Mouse (Mus musculus) embryonic facial prominence, embryonic 14.5 days (tissue): ENCODE data around the gene Chordc1. TPM values are rescaled to one million over a fixed set of nuclear protein-coding genes. Genes with fewer than 3 reads are reported as not detected.
A peak's percentile ranks its signal among the peaks of the same experiment; 100 is the strongest.
"Not testable (repeated sequence)": the region's sequence is repeated elsewhere in the genome, so short reads cannot be mapped to it uniquely, and the experiment has no call there.

Experiments used
- ATAC-seq: fragments of 200-750 bp; cut with Nextera tagmentation; 2 replicates; pipeline ENCODE4 v1.8.0; 2017; ENCODE audit warnings: low read depth, moderate number of reproducible peaks, moderate TSS enrichment
- DNase-seq: peaks from one replicate; pipeline ENCODE4 v3.0.0-alpha.2; 2015; ENCODE audit warnings: low spot score
- H3K27ac ChIP-seq: fragments of 300-500 bp; sonication (generic); replicated peaks from 2 replicates; pipeline ENCODE4 v1.5.1; 2014; ENCODE audit warnings: low read depth, mild to moderate bottlenecking, low read length, moderate library complexity
- H3K27me3 ChIP-seq: fragments of 300-500 bp; sonication (generic); replicated peaks from 2 replicates; pipeline ENCODE4 v1.6.1; 2014; ENCODE audit warnings: low read length; ENCODE audit not compliant: control insufficient read depth, insufficient read depth
- H3K36me3 ChIP-seq: fragments of 300-500 bp; sonication (generic); 2 replicates; pipeline ENCODE4 v1.6.1; 2014; ENCODE audit warnings: low read length, mixed read lengths; ENCODE audit not compliant: control insufficient read depth, insufficient read depth
- H3K4me1 ChIP-seq: fragments of 300-500 bp; sonication (generic); 2 replicates; pipeline ENCODE4 v1.6.1; 2014; ENCODE audit warnings: antibody characterized with exemption, low read length; ENCODE audit not compliant: control insufficient read depth, insufficient read depth
- H3K4me2 ChIP-seq: fragments of 300-500 bp; sonication (generic); 2 replicates; pipeline ENCODE4 v1.6.1; 2014; ENCODE audit warnings: low read depth, mild to moderate bottlenecking, low read length, moderate library complexity, mixed read lengths
- H3K4me3 ChIP-seq: fragments of 300-500 bp; sonication (generic); 2 replicates; pipeline ENCODE4 v1.5.1; 2014; ENCODE audit warnings: low read depth, mild to moderate bottlenecking, low read length
- H3K9ac ChIP-seq: fragments of 300-500 bp; sonication (generic); 2 replicates; pipeline ENCODE4 v1.6.1; 2014; ENCODE audit warnings: low read depth, mild to moderate bottlenecking, low read length, moderate library complexity, mixed read lengths
- H3K9me3 ChIP-seq: fragments of 300-500 bp; sonication (generic); 2 replicates; pipeline ENCODE4 v1.6.1; 2016; ENCODE audit warnings: low read length; ENCODE audit not compliant: control insufficient read depth
- WGBS: fragments of 180-500 bp; shearing (Covaris S2); extraction: QIAGEN DNeasy Blood & Tissue Kit; methylation state at CpG from one replicate; pipeline ENCODE4 v1.1.7; 2014; 5-methylcytosine and 5-hydroxymethylcytosine counted together
- polyA plus RNA-seq: library from polyadenylated mRNA; unstranded; fragments of >200 nt; fragmentation: Nextera tagmentation; extraction: Ambion mirVana; gene quantifications from 2 replicates; pipeline ENCODE4 v1.2.1, GENCODE M21; 2014

Gene Chordc1
- 84.7 and 92.9 TPM in 2 replicates for polyA plus RNA-seq

- Histone ChIP-seq H3K9me3 (no peaks in the 10 kb centered on the region), H3K36me3 (no peaks in the 10 kb centered on the region), H3K4me2 (peak within 1 kb of the TSS; percentile 71), H3K27me3 (no peaks in the 10 kb centered on the region), H3K4me3 (peak within 1 kb of the TSS; percentile 85), H3K9ac (peak within 1 kb of the TSS; percentile 90), H3K4me1 (peaks cover 8% of the 10 kb centered on the region; the same call in 1 of the 2 replicates), H3K27ac (peak within 1 kb of the TSS; percentile 87)
- peak; percentile 98 for DNase-seq
- ATAC-seq: peak; percentile 100
- WGBS: 3% methylated on average over 43 of the region's 49 CpGs
Measured at GRCm38 (mm10) chr9:18291571-18292429, at the start of gene Chordc1. Chordc1 (plus strand) TSS chr9:18292125.

- Histone ChIP-seq H3K36me3 (no peaks in the 10 kb centered on the region), H3K4me3 (no peak overlapping the region), H3K9me3 (no peaks in the 10 kb centered on the region), H3K27ac (no peak overlapping the region), H3K9ac (no peak overlapping the region), H3K4me2 (no peak overlapping the region), H3K27me3 (no peaks in the 10 kb centered on the region), H3K4me1 (no peaks in the 10 kb centered on the region)
- DNase-seq (no peak), ATAC-seq (no peak)
- WGBS: 91% methylated on average over 1 of the region's 1 CpGs
Measured at GRCm38 (mm10) chr9:18275901-18276300, 16.0 kb upstream of the Chordc1 start.

- no peaks in the 10 kb centered on the region for H3K4me1 ChIP-seq
- DNase-seq: no peak
- no peak overlapping the region for H3K4me3 ChIP-seq
- no peaks in the 10 kb centered on the region for H3K9me3 ChIP-seq
- no peak overlapping the region for H3K27ac ChIP-seq
- no peaks in the 10 kb centered on the region for H3K36me3 ChIP-seq
- H3K4me2 ChIP-seq: no peak overlapping the region
- no peak overlapping the region for H3K9ac ChIP-seq
- no peak for ATAC-seq
- 52% methylated on average over 2 of the region's 2 CpGs for WGBS
- no peaks in the 10 kb centered on the region for H3K27me3 ChIP-seq
Measured at GRCm38 (mm10) chr9:18276844-18277243, 15.1 kb upstream of the Chordc1 start.

GRCm38 (mm10) chr9:18277497-18277896 lies 14.4 kb upstream of the Chordc1 start:
- H3K36me3 ChIP-seq: no peaks in the 10 kb centered on the region
- no peak overlapping the region for H3K4me2 ChIP-seq
- H3K9me3 ChIP-seq: no peaks in the 10 kb centered on the region
- DNase-seq (peak; percentile 34), ATAC-seq (no peak)
- WGBS: 44% methylated on average over 1 of the region's 1 CpGs
- H3K27me3 ChIP-seq: no peaks in the 10 kb centered on the region
- no peaks in the 10 kb centered on the region for H3K4me1 ChIP-seq
- H3K4me3 ChIP-seq: no peak overlapping the region
- H3K27ac ChIP-seq: no peak overlapping the region
- no peak overlapping the region for H3K9ac ChIP-seq

- H3K9me3 ChIP-seq, DNase-seq, H3K9ac ChIP-seq, ATAC-seq, H3K4me2 ChIP-seq, H3K4me3 ChIP-seq, H3K4me1 ChIP-seq, H3K27me3 ChIP-seq, H3K27ac ChIP-seq, H3K36me3 ChIP-seq: not testable (repeated sequence)
- 36% methylated on average over 5 of the region's 5 CpGs for WGBS
Measured at GRCm38 (mm10) chr9:18278693-18279092, 13.2 kb upstream of the Chordc1 start.

GRCm38 (mm10) chr9:18292443-18292922 lies 558 bp downstream of the Chordc1 start:
- Histone ChIP-seq H3K4me3 (peak overlapping the region; percentile 85), H3K9ac (peak overlapping the region; percentile 90), H3K9me3 (no peaks in the 10 kb centered on the region), H3K4me2 (peak overlapping the region; percentile 71), H3K27me3 (no peaks in the 10 kb centered on the region), H3K36me3 (no peaks in the 10 kb centered on the region), H3K27ac (peak overlapping the region; percentile 87), H3K4me1 (peaks cover 8% of the 10 kb centered on the region; the same call in 1 of the 2 replicates)
- DNase-seq: peak; percentile 4
- WGBS: under 1% methylated on average over 22 of the region's 24 CpGs
- no peak for ATAC-seq

GRCm38 (mm10) chr9:18293026-18293781 lies 1.3 kb downstream of the Chordc1 start:
- Histone ChIP-seq H3K4me3 (peak overlapping the region; percentile 85), H3K4me1 (peaks cover 8% of the 10 kb centered on the region; the same call in 1 of the 2 replicates), H3K4me2 (peak overlapping the region; percentile 71), H3K27me3 (no peaks in the 10 kb centered on the region), H3K36me3 (no peaks in the 10 kb centered on the region), H3K27ac (0 out of 2 replicates have a peak overlapping the region, but pooled peaks have one; percentile 87), H3K9ac (peak overlapping the region; percentile 90), H3K9me3 (no peaks in the 10 kb centered on the region)
- DNase-seq (no peak), ATAC-seq (no peak)
- WGBS: 46% methylated on average over 6 of the region's 6 CpGs

GRCm38 (mm10) chr9:18298301-18298700 lies 6.4 kb downstream of the Chordc1 start:
- 88% methylated on average over 6 of the region's 6 CpGs for WGBS
- H3K4me2 ChIP-seq: no peak overlapping the region
- H3K4me3 ChIP-seq: no peak overlapping the region
- ATAC-seq (no peak), DNase-seq (no peak)
- no peaks in the 10 kb centered on the region for H3K9me3 ChIP-seq
- H3K9ac ChIP-seq: no peak overlapping the region
- H3K36me3 ChIP-seq: peaks cover 43% of the 10 kb centered on the region
- peaks cover 5% of the 10 kb centered on the region; the same call in 1 of the 2 replicates for H3K4me1 ChIP-seq
- H3K27me3 ChIP-seq: no peaks in the 10 kb centered on the region
- no peak overlapping the region for H3K27ac ChIP-seq
